ENCODE assay signal across 1 mouse cellular context in the genomic region with DNA sequence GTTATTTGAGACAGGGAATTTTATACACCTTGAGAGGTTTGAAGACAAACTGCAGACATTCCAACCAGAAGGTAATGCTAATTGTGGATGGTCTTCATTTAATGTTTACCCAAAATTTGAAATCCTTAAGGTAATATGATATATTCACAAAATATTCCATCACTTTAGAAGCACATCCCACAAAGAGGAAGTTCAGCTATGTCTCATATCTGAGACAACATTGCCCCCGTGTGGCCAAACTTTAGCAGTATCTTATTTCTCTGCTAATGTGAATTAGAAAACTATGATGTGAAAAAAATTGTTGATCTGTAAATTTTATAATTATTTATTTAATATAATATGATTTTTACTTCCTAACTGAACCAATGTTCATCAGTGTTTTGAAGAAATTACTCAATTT.
TF ChIP-seq lines count a peak whose summit lies in the region.

No protein-coding gene starts in this region.

TF ChIP-seq in CH12.LX, 34 proteins besides CTCF, POLR2A, EP300 and RAD21 (continued from another document):
- TF ChIP-seq CHD2 (IDR thresholded peaks at IDR 0.05; ENCODE audit: low read length) (no peak), ELF1 (IDR thresholded peaks at IDR 0.05; ENCODE audit: low read depth, low read length) (no peak), E2F4 (IDR thresholded peaks at IDR 0.05; ENCODE audit: insufficient replicate concordance, low read depth, low read length) (no peak), MAX (IDR thresholded peaks at IDR 0.05; ENCODE audit: low read length) (no peak)
